Mouse (Mus musculus) intestine, embryonic 16.5 days (tissue): ENCODE measurements around the gene Mafg. TPM values are rescaled to one million over a fixed set of nuclear protein-coding genes. Genes with fewer than 3 reads are reported as not detected.
A peak's percentile ranks its signal among the peaks of the same experiment; 100 is the strongest.
"Not testable (repeated sequence)": the region's sequence is repeated elsewhere in the genome, so short reads cannot be mapped to it uniquely, and the experiment has no call there.

ENCODE experiments used
- ATAC-seq: fragments of 200-750 bp; cut with Nextera tagmentation; 2 replicates; pipeline ENCODE4 v1.8.0; 2017; ENCODE audit warnings: moderate TSS enrichment, moderate library complexity
- H3K27ac ChIP-seq: fragments of 300-500 bp; sonication (generic); 2 replicates; pipeline ENCODE4 v1.5.1; 2014; ENCODE audit warnings: mild to moderate bottlenecking, low read length
- H3K27me3 ChIP-seq: fragments of 300-500 bp; sonication (generic); replicated peaks from 2 replicates; pipeline ENCODE4 v1.6.1; 2014; ENCODE audit warnings: low read length, control low read depth, mixed read lengths; ENCODE audit not compliant: control insufficient read depth, insufficient read depth
- H3K36me3 ChIP-seq: fragments of 300-500 bp; sonication (generic); 2 replicates; pipeline ENCODE4 v1.6.1; 2014; ENCODE audit warnings: low read length, control low read depth; ENCODE audit not compliant: control insufficient read depth, insufficient read depth
- H3K4me1 ChIP-seq: fragments of 300-500 bp; sonication (generic); 2 replicates; pipeline ENCODE4 v1.6.1; 2014; ENCODE audit warnings: low read length, control low read depth, mixed read lengths; ENCODE audit not compliant: control insufficient read depth, insufficient read depth
- H3K4me2 ChIP-seq: fragments of 300-500 bp; sonication (generic); 2 replicates; pipeline ENCODE4 v1.6.1; 2014; ENCODE audit warnings: low read depth, low read length, control low read depth
- H3K4me3 ChIP-seq: fragments of 300-500 bp; sonication (generic); 2 replicates; pipeline ENCODE4 v1.5.1; 2014; ENCODE audit warnings: mild to moderate bottlenecking, low read length
- H3K9ac ChIP-seq: fragments of 300-500 bp; sonication (generic); 2 replicates; pipeline ENCODE4 v1.6.1; 2014; ENCODE audit warnings: low read depth, low read length
- H3K9me3 ChIP-seq: fragments of 300-500 bp; sonication (generic); 2 replicates; pipeline ENCODE4 v1.6.1; 2016; ENCODE audit warnings: low read length, control low read depth; ENCODE audit not compliant: control insufficient read depth
- WGBS: fragments of 180-500 bp; shearing (Covaris S2); extraction: QIAGEN DNeasy Blood & Tissue Kit; methylation state at CpG from one replicate; pipeline ENCODE4 v1.1.7; 2014; 5-methylcytosine and 5-hydroxymethylcytosine counted together
- polyA plus RNA-seq: library from polyadenylated mRNA; unstranded; fragments of >200 nt; fragmentation: Nextera tagmentation; extraction: Ambion mirVana; gene quantifications from 2 replicates; pipeline ENCODE4 v1.2.1, GENCODE M21; 2015

Mafg gene
- polyA plus RNA-seq = 16.3 and 16.9 TPM in 2 replicates

- Histone ChIP-seq H3K36me3 (peaks cover 3% of the 10 kb centered on the region; the same call in 1 of the 2 replicates), H3K27ac (peak within 1 kb of the TSS; percentile 87), H3K4me3 (peak within 1 kb of the TSS; percentile 80), H3K9ac (peak within 1 kb of the TSS; percentile 92), H3K9me3 (no peaks in the 10 kb centered on the region), H3K4me2 (peak within 1 kb of the TSS; percentile 84), H3K27me3 (no peaks in the 10 kb centered on the region), H3K4me1 (peaks cover 32% of the 10 kb centered on the region)
- ATAC-seq = peak; percentile 86
- WGBS = 13% methylated on average over 44 of the region's 58 CpGs
Measured at GRCm38 (mm10) chr11:120633520-120634343, at the start of gene Mafg. Gene Mafg, minus strand, starts transcription at chr11:120633600.

GRCm38 (mm10) chr11:120682683-120683082, 49.3 kb upstream of the Mafg start:
- ATAC-seq = no peak

GRCm38 (mm10) chr11:120679909-120680308, 46.5 kb upstream of the Mafg start:
- H3K9ac ChIP-seq = no peak overlapping the region
- ATAC-seq = peak; percentile 49
- H3K4me1 ChIP-seq = peaks cover 4% of the 10 kb centered on the region; the same call in 1 of the 2 replicates
- H3K4me2 ChIP-seq = no peak overlapping the region
- H3K36me3 ChIP-seq = 0 out of 2 replicates have a peak, but pooled peaks cover 4% of the 10 kb centered on the region
- no peaks in the 10 kb centered on the region for H3K9me3 ChIP-seq
- WGBS = 80% methylated on average over 3 of the region's 3 CpGs
- H3K4me3 ChIP-seq = no peak overlapping the region
- no peaks in the 10 kb centered on the region for H3K27me3 ChIP-seq
- H3K27ac ChIP-seq = no peak overlapping the region

More at GRCm38 (mm10) chr11:120682683-120683082, 49.3 kb upstream of the Mafg start:
- Histone ChIP-seq H3K27me3 (no peaks in the 10 kb centered on the region), H3K4me1 (peaks cover 8% of the 10 kb centered on the region; the same call in 1 of the 2 replicates), H3K9me3 (no peaks in the 10 kb centered on the region), H3K9ac (no peak overlapping the region), H3K36me3 (peaks cover 4% of the 10 kb centered on the region; the same call in 1 of the 2 replicates), H3K4me3 (no peak overlapping the region), H3K4me2 (no peak overlapping the region), H3K27ac (no peak overlapping the region)
- 96% methylated on average over 5 of the region's 5 CpGs for WGBS

GRCm38 (mm10) chr11:120676951-120677350, 43.6 kb upstream of the Mafg start:
- H3K9me3 ChIP-seq = no peaks in the 10 kb centered on the region
- H3K4me3 ChIP-seq = no peak overlapping the region
- 78% methylated on average over 4 of the region's 4 CpGs for WGBS
- no peaks in the 10 kb centered on the region for H3K27me3 ChIP-seq
- no peak overlapping the region for H3K9ac ChIP-seq
- no peak for ATAC-seq
- no peak overlapping the region for H3K4me2 ChIP-seq
- H3K27ac ChIP-seq = no peak overlapping the region
- peaks cover 9% of the 10 kb centered on the region; the same call in 1 of the 2 replicates for H3K4me1 ChIP-seq
- H3K36me3 ChIP-seq = 0 out of 2 replicates have a peak, but pooled peaks cover 4% of the 10 kb centered on the region

- not testable (repeated sequence) for H3K27ac ChIP-seq, H3K36me3 ChIP-seq, H3K9me3 ChIP-seq, H3K4me2 ChIP-seq, H3K9ac ChIP-seq, ATAC-seq, H3K27me3 ChIP-seq, H3K4me1 ChIP-seq, H3K4me3 ChIP-seq
- WGBS = 86% methylated on average over 5 of the region's 5 CpGs
Measured at GRCm38 (mm10) chr11:120675875-120676274, 42.5 kb upstream of the Mafg start.

GRCm38 (mm10) chr11:120673594-120674122, 40.3 kb upstream of the Mafg start:
- Histone ChIP-seq H3K9me3 (no peaks in the 10 kb centered on the region), H3K27me3 (no peaks in the 10 kb centered on the region), H3K4me2 (peak overlapping the region; percentile 67), H3K4me3 (peak overlapping the region; percentile 75), H3K36me3 (no peaks in the 10 kb centered on the region), H3K27ac (peak overlapping the region; percentile 73), H3K4me1 (peaks cover 5% of the 10 kb centered on the region; the same call in 1 of the 2 replicates), H3K9ac (peak overlapping the region; percentile 74)
- peak; percentile 31 for ATAC-seq
- 35% methylated on average over 12 of the region's 12 CpGs for WGBS

GRCm38 (mm10) chr11:120672687-120673593, 39.5 kb upstream of the Mafg start, which contains the start of gene Aspscr1:
Gene Aspscr1, plus strand, starts transcription at chr11:120672973.
- H3K9me3 ChIP-seq = no peaks in the 10 kb centered on the region
- H3K9ac ChIP-seq = peak within 1 kb of the TSS; percentile 74

GRCm38 (mm10) chr11:120666617-120667016, 33.2 kb upstream of the Mafg start:
- no peak for ATAC-seq
- H3K27ac ChIP-seq = no peak overlapping the region
- H3K4me2 ChIP-seq = no peak overlapping the region
- peaks cover 30% of the 10 kb centered on the region for H3K27me3 ChIP-seq
- 10% methylated on average over 3 of the region's 3 CpGs for WGBS
- no peaks in the 10 kb centered on the region for H3K4me1 ChIP-seq
- H3K36me3 ChIP-seq = no peaks in the 10 kb centered on the region
- H3K9ac ChIP-seq = no peak overlapping the region
- no peaks in the 10 kb centered on the region for H3K9me3 ChIP-seq
- no peak overlapping the region for H3K4me3 ChIP-seq

More at GRCm38 (mm10) chr11:120672687-120673593, 39.5 kb upstream of the Mafg start, which contains the start of gene Aspscr1:
- Histone ChIP-seq H3K27me3 (no peaks in the 10 kb centered on the region), H3K4me1 (peaks cover 5% of the 10 kb centered on the region; the same call in 1 of the 2 replicates), H3K4me2 (peak within 1 kb of the TSS; percentile 67), H3K27ac (peak within 1 kb of the TSS; percentile 73), H3K36me3 (no peaks in the 10 kb centered on the region), H3K4me3 (peak within 1 kb of the TSS; percentile 75)
- WGBS = 1% methylated on average over 82 of the region's 83 CpGs
- peak; percentile 97 for ATAC-seq
